Mouse (Mus musculus) cortical plate, adult 2 months (tissue): ENCODE measurements around the gene Usp4.

Experiments used
- CTCF ChIP-seq: fragments of 200-500 bp; IDR thresholded peaks from 2 replicates; pipeline ENCODE4 v1.5.1; 2011; ENCODE audit warnings: mild to moderate bottlenecking, control low read depth, low read length; ENCODE audit not compliant: insufficient read depth; ENCODE audit errors: extremely low read depth
- POLR2A ChIP-seq: fragments of 200-500 bp; IDR thresholded peaks from 2 replicates; pipeline ENCODE4 v1.6.1; 2011; ENCODE audit warnings: mild to moderate bottlenecking, low read length, control low read depth; ENCODE audit not compliant: insufficient read depth; ENCODE audit errors: extremely low read depth

DNA sequence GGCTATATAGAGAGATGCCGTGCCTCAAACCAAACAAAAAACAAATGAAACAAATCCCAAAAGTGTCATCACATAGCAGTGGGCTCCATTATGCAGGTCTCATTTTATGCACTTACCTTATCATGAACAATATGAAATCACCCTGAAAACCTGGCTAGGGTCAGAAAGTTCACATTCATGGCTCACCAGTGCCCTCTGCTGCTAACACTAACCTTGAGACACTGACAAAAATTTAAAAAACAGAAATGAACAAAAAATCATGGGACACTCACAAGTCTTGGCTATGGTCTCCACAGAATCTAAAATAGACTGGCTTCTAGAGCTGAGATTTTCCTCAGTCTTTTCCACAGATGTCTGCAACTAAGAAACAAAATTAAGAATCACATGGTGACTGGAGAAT is 64.6 kb downstream of the Usp4 start:
- TF ChIP-seq CTCF (peak; percentile 33; the same call in 1 of the 2 replicates), POLR2A (no peak)
